Mouse (Mus musculus) cerebellum, adult 2 months (tissue): ENCODE results near the gene Spred2.

Source experiments
- CTCF ChIP-seq: fragments of 200-500 bp; IDR thresholded peaks from 2 replicates; pipeline ENCODE4 v1.5.1; 2011; ENCODE audit warnings: low read depth, mild to moderate bottlenecking, control low read depth, low read length, moderate library complexity, borderline replicate concordance; ENCODE audit not compliant: insufficient read depth
- POLR2A ChIP-seq: fragments of 200-500 bp; IDR thresholded peaks from 2 replicates; pipeline ENCODE4 v1.6.1; 2011; ENCODE audit warnings: low read length, control low read depth, borderline replicate concordance; ENCODE audit not compliant: insufficient read depth

DNA sequence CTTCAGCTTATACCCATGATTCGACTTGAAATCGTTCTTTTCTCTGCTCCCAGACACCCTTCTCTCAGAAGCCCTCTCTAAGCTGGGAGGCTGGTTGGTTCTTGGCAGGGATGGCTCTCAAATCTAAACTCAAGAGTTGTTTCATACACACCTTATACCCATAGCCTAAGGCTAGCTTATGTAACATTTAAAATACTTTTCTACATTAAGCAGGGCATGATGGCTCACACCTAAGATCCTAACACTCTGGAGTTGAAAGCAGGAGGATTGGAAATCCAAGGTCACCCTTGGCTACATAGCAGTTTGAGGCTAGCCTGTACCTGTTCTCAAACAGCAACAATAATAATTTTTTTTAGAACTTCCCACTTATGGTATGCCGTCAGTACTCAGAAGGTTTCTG, 34.8 kb downstream of the Spred2 start:
- TF ChIP-seq POLR2A, result no peak
- TF ChIP-seq CTCF, result no peak
